Mouse (Mus musculus) kidney, postnatal 25 days (tissue): Measurements from ENCODE around the gene Hemgn.

Experiments used
- DNase-seq, 2 experiments: peaks; one replicate each; pipeline ENCODE4 v3.0.0; 2021; ENCODE audit warnings: mixed read lengths in 2 of 2

Hemgn gene

DNA sequence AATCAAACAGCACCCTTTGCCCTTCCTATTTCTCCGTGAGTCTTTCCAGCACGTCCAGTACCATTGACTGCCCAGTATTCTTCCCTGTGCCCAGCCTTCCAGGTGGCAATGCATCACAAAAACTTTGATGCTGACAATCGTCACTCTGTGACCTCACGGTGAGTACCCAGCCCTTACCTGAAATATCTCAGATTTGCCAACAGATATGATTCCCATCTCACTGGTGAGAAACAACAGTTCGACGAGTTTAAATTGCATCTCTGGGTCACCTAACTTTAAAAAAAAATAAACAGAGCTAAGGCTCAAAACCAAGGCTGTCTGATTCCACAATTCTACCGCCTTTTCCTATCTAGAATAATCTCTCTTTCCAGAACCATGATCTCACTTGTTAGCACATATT is at the start of gene Hemgn:
Gene Hemgn (minus strand): TSS at position 101 of the 400 bp plus-strand sequence.
- DNase-seq, result no peak

DNA sequence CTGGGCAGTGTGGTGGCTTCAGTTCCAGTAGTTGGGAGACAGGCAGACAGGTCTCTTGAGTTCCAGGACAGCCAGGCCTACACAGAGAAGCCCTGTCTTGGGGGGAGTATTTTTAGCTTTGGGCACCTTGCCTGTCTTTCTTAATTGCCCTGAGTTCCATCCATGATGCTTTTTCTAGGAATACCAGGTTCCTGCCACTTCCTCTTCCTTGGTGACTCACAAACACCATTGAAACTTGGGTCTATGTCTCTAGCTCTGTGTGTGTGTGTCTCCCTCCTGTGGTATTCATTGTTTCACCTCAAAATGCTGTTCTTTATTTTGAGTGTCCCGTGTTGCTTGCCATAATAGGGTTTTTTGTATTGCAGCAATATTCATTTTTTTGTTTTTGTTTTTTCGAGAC is 45.1 kb upstream of the Hemgn start:
- no peak for DNase-seq

DNA sequence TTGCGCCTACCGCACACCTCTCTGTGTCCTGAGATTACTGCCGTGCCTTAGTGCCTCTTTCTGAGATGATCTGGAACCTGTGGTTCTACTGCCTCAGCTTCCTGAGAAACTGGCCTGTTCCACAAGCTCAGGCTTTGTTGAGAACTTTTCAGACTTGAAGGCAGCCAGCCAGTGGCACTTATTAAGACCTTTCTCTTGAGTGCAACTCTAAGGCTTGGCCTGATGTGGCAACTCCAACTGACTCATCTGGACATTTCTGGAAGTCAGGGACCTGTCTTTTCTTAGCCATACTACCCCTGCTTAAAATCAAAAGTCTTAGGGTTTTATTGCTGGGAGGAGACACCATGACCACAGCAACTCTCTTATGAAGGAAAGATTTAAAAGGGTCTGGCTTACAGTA is 43.9 kb upstream of the Hemgn start:
- no peak for DNase-seq

DNA sequence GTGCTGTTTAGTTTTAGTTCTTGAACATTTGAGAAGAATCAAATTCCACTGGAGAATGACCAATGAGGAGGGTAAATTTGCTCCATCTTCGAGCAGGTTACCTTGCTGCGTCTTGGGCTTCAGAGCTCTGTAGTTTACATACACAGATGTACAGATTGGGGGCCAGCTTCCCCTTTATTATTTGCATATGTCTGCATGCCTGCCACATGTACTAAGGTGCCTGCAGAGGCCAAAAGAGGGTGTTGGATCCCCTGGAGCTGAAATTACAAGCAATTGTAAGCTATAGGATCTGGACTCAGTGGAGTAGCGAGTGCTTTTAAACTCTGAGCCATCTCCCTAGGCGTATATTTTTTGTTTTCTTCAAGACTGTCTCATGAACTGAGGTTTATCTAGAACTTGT is 43.5 kb upstream of the Hemgn start:
- DNase-seq, result no peak

DNA sequence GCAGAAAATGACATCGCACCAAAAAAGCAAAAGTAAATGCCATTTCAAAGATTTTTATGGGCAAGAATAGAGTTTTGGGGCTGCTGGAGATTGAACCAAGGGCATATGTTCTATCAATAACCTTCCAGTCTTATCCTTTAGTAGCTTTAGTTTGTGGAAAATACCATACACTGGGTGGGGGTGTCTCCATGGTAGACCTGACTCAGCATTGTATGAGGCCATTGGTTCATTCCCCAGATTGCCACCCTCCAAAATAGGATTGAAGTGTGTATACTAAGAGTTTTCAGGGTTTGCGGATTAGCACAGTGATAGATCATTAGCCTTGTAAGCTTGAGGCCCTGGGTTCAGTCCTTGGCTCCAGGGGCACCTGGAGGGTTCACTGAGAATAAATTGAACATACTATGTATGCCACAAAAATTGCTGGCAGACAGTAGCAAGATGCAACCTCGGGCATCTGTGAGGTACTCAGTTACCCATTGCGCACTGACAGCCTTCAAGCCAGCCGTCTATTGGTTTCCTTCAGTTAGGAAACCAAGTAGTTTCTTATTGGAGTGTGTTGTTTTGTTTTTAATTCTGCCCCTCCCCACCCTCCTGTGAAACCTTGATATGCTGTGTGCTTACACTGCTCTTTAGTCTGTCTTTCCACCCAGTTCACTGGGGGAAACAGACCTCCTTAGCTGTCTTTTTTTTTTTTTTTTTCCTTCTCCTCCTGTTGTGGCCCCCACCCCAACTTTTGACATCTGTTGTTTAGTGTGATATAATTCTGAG is 41.0 kb upstream of the Hemgn start:
- no peak for DNase-seq

DNA sequence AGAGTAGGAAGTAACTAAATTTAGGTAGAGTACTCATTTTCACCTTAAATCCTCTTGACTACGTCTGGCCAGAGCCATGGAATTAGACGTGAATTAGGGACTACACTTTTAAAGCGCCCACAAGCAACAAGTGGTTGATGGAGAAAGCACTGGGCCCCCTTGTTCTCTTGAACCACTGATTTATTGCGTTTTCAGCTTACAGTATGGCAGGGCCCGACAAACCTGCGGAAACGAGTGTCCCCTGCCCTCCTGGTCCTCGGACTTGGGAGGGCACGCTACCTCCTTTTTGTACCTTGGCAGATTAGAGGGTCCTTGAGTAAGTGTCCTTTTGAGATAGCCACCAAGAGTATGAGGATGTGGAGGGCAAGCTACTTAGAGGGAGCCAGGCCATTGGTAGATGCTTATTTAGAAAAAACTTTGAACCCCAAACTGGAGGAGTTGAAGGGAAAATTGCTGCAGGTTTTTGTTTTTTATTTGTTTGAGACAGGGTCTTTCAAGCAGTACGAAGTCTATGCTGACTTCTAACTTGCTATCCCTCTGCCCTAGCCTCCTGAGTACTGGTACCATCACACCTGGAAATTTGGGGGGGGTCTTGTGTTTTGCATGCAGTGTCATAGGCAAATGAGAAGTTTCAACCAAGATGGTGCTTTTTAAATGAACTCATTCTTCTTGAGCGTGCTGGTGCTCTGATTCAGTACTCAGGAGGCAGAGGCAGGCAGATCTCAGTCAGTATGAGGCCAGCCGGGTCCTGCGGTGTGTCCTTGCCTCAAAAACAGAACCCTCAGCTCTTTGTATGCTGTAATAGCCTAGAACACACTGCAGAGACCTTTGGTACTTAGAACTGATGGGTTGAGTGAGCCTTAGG is 39.8 kb upstream of the Hemgn start:
- no peak for DNase-seq

DNA sequence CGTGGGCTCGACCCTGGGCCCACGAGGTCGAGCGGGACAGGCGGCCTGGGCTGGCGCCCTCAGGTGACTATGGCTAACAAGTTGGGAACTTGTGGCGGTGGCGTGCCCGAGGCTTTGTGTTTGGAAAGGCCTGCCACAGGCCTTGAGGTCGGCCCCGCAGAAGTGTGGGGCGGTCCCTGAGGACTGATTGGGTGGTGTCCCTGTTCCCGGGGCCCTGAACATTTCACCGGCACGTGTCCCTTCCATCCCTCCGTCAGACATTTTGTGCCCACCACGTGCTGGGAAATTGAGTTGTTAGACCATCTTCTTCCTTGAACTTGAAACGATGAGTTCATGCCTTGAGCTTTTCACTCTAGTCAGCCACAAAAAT is 39.2 kb upstream of the Hemgn start:
- peak; percentile 49 to 83 for DNase-seq

DNA sequence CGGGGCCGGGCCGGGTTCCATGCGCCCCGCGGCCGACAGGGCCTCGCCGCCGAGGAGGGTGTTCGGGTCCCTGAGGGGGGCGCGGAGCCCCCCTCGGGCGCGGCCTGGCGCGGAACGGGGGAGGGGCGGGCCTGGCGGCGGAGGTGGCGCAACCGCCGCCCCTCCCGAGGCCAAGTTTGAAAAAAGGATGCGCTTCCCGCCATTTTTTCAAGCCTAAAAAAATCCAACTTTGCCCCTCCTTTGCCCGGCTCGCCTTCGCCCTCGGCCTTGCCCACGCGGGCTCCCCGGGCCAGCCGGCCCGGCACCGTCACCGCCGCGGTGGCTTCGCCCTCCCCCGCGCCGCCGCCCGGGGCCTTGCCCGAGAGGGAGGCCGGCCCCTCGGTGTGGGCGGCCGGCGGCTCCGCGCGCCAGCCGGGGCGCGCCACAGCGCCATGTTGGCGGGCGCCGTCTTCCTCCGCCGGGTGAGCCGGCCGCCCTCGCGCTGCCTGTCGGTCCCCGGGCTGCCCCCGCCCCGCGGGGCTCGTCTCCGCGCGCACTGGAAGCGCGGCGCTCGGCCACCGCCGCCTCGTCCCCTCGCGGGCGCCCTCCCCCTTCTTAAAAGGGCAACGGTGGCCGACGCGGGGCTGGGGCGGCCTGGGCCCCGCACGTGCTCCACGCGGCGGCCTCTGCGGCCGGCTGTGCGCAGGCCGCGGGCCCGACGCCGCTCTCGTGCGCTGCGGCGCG is 38.6 kb upstream of the Hemgn start:
- DNase-seq, result peak; percentile 69 to 88

DNA sequence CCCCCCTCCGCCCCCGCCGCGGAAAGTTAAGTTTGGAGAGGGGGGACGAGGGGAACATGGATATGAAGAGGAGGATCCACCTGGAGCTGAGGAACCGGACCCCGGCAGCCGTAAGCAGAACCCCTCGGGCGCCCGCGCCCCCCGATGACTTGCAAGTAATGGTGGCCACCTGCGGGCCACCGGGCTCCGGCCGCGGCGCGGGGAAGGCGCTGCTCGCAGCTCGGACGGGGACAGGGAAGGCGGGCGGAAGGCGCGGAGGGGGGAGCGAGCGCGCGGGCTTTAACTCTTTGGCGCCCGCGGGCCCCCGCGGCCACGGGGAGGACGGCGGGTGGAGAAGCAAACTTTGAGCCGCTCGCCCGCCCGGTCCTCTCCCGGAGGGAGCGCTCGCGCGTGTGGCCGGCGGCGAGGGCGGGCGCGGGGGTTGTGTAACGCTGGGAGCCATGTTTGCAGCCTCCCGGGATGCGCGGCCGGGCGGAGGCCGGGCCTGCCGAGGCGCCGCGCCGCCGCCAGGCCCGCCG is 38.0 kb upstream of the Hemgn start:
- DNase-seq, result peak; percentile 72 to 85

DNA sequence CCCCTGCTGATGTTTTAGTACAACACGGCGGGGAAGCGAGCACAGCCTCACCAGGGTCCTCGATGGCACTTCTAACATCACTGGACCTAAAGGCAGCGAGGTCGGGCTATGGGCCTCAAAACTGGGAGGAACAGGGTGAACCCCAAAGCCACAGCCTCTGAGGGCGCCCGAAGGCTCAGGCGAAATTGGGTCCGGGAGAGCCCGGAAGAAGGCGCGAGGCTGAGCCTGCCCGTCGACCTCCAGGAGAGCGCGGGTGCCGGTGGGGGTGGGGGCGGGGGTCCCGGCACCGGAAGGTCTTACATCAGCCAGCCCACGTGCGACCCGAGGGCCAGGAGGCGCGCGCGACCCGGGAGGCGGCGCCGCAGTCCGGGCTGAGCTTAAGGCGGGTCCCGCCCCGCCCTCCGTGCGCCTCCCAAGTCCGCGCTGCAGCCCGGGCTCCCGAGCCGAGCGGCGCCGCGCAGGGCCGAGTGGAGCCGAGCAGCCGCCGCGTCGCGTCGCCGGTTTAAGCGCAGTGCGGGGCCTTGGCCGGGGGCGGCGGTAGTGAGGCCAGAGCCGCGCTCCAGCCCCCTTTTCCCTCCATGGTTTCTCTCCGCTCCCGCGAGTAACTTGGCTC is 37.3 kb upstream of the Hemgn start, which contains the start of gene Anp32b:
Gene Anp32b (plus strand): TSS at position 384 of the 613 bp plus-strand sequence.
- DNase-seq, result peak; percentile 91 to 95

DNA sequence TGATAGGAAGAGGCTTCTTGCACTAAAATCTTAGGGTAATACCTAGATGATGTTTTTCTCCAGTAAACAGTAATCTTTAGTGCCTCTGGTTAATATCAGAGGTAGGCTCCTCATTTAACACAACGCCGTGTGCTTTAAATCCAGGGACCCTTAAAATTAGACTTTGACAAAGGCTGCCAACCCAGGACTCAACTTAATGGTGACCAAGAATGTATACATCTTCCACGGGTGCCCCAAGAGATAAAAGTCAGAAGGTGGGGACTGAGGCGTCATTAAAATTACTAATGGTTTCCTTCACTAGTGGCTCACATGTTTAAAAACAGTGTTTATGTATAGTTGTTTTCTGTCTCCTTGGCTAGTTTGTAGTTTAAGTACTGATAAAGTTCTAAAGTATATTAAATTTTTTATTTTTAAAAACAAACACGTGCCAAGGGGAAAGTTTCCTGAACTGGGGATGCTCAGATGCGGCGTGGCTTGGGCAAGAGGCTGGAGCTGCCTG is 36.8 kb upstream of the Hemgn start:
- DNase-seq, result no peak

DNA sequence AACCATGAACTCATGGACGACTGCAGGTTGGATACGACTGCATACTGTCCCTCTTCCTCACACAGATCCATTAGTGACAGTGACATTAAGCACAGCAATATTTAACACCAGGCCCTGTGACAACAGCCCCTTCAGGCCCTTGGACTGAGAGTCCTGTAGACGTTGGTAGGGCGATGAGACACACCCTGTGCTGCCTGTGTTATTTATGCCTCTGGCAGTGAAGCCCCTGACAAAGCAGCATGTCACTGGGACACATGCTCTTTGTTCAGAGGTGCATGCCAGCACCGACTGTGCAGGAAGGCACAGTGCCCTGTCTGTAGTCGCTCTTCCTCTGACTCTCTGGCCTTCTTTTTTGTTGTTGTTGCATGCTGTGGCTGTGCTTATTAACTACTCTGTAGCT is 35.6 kb upstream of the Hemgn start:
- DNase-seq, result no peak

DNA sequence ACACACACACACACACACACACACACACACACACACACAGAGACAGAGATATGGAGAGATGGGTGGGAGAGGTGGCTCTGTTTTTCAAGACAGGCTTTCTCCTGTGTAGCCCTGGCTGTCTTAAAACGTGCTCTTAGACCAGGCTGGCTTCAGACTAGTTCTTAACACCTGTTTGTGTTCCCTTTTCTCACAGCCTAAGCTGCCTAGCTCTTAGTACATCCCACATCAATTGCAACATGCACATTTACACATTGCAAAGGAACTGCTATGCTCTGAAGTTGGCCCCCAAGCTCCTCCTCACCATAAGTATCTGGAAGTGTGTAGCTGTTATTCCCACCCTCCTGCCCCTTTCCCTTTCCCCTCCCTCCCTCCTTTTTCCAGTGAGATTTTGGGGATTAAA is 34.2 kb upstream of the Hemgn start:
- no peak for DNase-seq

DNA sequence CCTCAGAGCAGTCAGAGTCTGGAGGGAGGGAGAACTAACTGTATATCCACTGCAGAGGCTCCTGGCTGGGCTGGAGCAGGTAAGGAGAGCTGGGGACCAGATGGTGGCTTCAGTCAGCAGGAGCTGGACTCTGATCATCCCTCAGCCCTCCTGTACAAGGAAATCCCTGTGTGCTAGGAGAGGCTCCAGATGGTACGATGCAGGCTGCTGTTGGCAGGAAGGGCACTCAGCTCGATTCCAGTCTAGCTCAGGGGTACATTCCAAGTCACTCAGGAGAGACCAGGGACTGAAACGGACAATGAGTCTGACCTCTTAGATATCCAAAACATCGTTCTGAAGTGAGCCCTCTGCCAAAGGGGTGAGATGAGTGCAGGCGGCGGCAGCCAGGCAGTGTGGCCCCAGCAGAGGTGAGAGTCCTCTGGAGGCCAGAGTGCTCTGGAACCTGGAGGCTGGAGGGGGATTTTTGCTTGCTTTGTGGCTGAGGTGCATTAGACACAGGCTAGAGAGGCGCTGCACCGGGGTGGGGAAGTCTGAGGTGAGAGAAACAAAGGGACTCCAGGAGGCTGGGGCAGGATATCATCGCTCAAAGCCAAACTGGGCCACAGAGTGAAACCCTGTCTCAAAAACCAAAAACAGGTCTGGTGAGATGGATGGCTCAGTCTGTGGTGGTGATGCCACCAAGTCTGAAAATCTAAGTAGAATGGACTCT is 32.1 kb upstream of the Hemgn start:
- no peak for DNase-seq

DNA sequence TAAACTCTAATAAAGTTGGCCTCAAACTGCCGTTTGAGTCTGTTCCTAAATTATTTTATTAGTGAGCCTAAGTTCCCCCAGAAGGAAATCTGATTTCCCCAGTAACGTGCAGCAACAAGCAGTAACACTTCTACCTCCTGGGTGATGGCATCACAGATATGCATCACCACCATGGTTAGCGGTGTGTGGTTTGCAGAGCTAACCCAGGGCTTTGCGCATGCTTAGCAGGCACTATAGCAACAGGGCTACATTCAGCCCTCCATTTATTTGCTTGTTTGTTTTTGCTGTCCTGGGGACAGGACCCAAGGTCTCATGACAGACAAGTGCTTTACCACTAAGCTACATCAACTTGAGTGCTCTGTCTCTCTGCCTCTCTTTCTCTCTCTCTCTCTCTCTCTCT is 29.2 kb upstream of the Hemgn start:
- no peak for DNase-seq

DNA sequence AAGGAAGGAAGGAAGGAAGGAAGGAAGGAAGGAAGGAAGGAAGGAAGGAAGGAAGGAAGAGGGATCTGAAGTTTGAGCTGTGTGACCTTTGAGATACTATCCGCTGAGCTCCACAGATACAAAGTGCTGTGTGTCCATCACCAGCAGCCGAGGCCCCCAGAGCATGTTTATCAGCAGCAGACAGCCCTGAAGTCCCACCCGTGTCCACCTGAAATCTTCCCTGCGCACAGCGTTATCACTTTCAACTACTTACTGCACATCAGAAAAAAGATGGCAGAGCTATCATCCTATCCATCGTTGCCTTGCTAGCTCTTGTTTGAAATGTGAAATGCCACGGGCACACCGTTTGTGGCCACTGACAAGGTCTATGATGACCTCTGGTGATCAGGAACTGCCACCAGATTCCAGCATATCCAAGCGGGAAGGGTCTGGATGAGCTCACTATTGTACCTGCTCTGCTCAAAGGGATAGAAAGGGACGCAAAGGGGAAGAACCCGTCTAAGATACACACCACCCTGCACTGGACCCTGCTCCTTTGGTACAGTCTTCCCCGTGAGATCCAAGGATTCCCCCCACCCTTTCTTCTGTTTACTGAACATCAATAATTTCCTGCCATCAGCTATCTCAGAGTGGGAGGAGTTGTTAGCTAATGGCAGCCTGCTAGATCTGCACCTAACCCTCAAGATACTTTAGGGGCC is 19.2 kb upstream of the Hemgn start:
- no peak for DNase-seq

DNA sequence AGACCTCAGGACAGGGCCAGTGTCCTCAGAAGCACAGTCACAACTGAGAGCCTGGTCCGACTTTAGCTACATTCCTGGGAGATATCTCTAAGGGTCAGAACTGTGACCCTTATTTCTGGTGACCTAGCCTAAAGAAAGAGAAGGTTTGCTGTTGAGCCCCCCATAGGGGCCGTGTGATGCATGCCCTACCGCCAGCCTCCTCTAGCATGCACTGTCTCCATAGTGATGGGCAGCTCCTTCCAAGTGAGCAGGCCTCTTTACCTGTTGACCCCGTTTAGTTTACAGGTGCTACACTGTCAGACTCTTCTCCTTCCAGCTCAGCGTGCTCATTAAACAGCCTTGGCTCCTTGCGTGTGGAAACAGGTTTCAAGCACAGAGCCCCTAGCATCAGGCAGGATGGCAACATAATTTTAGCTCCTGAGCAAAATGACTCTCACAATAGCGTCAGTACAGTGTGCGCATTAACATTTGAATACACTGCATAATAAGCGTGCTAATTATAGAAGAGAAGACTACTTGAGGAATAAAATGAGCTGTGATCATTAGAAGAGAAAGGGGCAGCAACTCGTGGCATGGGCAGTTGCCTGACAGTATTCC is 15.7 kb upstream of the Hemgn start:
- DNase-seq, result no peak

DNA sequence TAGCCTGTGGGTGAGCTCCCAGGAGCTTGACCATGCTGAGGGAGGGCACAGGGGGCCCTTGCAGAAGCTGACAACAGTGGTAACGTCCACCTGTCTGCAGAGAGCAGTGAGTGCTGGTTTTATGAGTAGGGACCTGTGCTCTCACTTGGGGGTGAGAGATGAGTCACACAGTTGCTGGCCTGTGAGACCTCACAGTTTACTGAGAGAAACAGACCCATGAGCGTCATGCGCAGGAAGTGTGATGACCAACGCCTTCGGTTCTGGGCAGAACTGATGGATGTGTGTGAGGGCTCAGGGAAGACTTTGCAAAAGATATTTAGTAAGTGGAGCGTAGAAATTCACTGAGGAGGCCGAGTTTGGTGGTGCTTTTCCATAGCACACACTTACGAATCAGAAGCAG is 9.3 kb upstream of the Hemgn start:
- no peak for DNase-seq

DNA sequence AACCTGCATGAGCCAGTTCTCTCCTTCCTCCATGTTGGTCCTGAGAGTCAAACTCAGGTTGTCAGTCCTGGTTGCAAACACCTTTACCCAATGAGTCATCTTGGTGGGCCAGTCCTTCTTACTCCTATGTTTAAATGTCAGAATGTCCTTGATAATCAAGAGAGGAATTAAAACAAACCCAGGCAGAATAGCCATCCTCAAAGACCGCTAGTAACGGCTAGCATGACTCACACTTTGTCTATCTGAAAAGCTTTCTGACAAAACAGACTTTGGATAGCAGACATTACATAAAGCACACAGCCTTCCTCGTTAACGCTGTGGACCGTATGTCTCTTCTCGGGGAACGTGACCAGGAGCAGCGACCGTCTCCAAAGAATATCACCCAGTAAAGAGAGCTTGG is 5.5 kb upstream of the Hemgn start:
- DNase-seq, result no peak

DNA sequence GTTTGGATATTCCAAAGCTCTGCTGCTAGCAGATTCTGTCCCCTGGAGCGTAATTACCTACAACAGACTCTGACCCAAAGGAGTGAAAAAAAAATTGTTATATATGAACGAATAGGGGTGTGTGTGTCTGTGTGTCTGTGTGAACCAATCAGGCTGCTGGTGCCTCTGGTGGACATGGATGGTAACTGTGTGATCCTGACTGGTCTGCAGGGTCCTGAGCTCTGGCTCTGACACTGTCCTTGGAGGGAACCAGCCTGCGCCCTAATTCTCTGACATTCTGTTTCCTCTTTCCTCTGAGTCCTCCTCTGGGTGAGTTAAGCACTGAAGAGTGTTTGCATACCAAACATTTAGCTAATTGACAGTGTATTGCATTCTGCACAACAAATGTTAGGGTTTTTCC is 4.2 kb upstream of the Hemgn start:
- DNase-seq, result peak; percentile 29 to 46

DNA sequence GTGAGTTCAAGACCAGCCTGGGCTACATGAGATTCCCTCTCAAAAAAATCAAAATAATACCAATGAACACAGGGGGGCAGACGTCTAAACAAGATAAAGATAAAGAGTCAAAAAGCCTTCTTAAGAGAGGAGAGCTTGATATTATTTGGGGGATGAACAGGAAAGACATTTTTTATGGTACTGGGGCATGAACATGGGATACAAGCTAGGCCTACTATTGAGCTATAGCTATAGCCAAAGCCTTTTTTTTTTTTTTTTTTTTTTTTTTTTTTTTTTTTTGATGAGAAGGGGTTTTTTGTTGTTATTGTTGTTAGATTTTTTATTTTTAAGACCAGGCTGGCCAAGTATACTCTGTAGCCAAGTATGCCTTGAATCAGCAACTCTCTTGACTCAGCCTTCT is 1.2 kb downstream of the Hemgn start:
- DNase-seq, result no peak
